Mouse (Mus musculus): ENCODE data around the gene Hsdl1. TPM values are rescaled to one million over a fixed set of nuclear protein-coding genes. Genes with fewer than 3 reads are reported as not detected.
A peak's percentile ranks its signal among the peaks of the same experiment; 100 is the strongest.

Hsdl1 gene
- 16.6 and 16.9 TPM in 2 replicates for polyA plus RNA-seq (2015; fragmentation: Nextera tagmentation; extraction: Ambion mirVana)

GRCm38 (mm10) chr8:119574437-119575365, at the start of gene Hsdl1, which contains the start of gene Dnaaf1:
Hsdl1 (minus strand) TSS chr8:119575183.
Dnaaf1 (plus strand) TSS chr8:119575235.
- Histone ChIP-seq H3K36me3 (ENCODE audit: control insufficient read depth, insufficient read depth) (no peaks in the 10 kb centered on the region), H3K9ac (ENCODE audit: low read depth, low read length) (peak within 1 kb of the TSS; percentile 75), H3K4me2 (ENCODE audit: low read depth, low read length) (peak within 1 kb of the TSS; percentile 94), H3K9me3 (replicated peaks; ENCODE audit: control insufficient read depth, low read length) (no peaks in the 10 kb centered on the region), H3K27ac (ENCODE audit: low read length) (peak within 1 kb of the TSS; percentile 60), H3K4me3 (ENCODE audit: low read depth, low read length) (peak within 1 kb of the TSS; percentile 77), H3K4me1 (ENCODE audit: control insufficient read depth, low read depth, low read length) (peaks cover 38% of the 10 kb centered on the region), H3K27me3 (ENCODE audit: control insufficient read depth, insufficient read depth, low read depth, low read length) (no peaks in the 10 kb centered on the region)
- peak; percentile 93 for ATAC-seq (ENCODE audit: low read depth)
- under 1% methylated on average over 85 of the region's 97 CpGs for WGBS (ENCODE audit: insufficient replicate concordance)

DNA sequence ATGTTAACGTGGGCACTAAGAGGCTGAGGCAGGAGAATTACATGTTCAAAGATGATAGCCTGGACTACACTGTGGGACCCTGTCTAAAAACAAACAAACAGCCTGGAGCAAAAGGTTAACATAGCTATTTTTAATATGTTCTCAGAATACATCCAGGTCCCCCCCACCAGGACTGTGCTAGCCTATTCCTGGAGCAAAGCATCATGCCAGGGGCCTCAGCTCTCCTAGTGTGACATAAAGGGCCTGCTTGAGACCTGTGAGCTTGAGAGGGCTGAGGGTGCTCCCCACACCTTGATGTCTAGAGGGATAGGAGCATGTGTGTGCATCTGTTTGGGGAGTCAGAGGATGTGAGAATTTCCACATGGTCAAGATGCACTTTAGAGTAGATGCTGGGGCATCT, 48.8 kb upstream of the Hsdl1 start:
- Histone ChIP-seq H3K4me3 (ENCODE audit: low read depth, low read length) (no peak overlapping the region), H3K27ac (ENCODE audit: low read length) (no peak overlapping the region), H3K4me1 (ENCODE audit: control insufficient read depth, low read depth, low read length) (peaks cover 4% of the 10 kb centered on the region), H3K9me3 (replicated peaks; ENCODE audit: control insufficient read depth, low read length) (no peaks in the 10 kb centered on the region), H3K4me2 (ENCODE audit: low read depth, low read length) (no peak overlapping the region), H3K9ac (ENCODE audit: low read depth, low read length) (no peak overlapping the region), H3K36me3 (ENCODE audit: control insufficient read depth, insufficient read depth) (no peaks in the 10 kb centered on the region), H3K27me3 (ENCODE audit: control insufficient read depth, insufficient read depth, low read depth, low read length) (no peaks in the 10 kb centered on the region)
- 76% methylated on average over 1 of the region's 1 CpGs for WGBS (ENCODE audit: insufficient replicate concordance)
- no peak for ATAC-seq (ENCODE audit: low read depth)

DNA sequence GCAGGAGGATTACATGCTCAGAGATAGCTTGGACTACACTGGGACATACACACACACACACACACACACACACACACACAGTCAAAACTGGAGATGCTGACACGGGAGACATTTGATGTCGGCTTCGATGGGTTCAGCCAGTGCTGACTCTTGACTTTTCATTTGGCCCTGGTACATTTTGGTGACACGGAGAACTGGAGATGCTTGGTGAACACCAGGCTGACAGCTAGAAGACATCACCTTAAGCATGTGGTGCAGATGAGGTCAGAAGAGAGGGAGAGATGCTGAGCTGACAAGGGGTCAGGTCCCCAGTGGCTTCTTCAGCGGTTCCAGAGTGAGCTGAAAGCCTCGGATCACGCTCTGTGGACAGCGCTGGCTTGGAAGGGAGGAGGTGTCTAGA, 48.1 kb upstream of the Hsdl1 start:
- Histone ChIP-seq H3K4me1 (ENCODE audit: control insufficient read depth, low read depth, low read length) (peaks cover 4% of the 10 kb centered on the region), H3K27me3 (ENCODE audit: control insufficient read depth, insufficient read depth, low read depth, low read length) (no peaks in the 10 kb centered on the region), H3K9me3 (replicated peaks; ENCODE audit: control insufficient read depth, low read length) (no peaks in the 10 kb centered on the region), H3K4me3 (ENCODE audit: low read depth, low read length) (no peak overlapping the region), H3K9ac (ENCODE audit: low read depth, low read length) (no peak overlapping the region), H3K36me3 (ENCODE audit: control insufficient read depth, insufficient read depth) (no peaks in the 10 kb centered on the region), H3K27ac (ENCODE audit: low read length) (no peak overlapping the region), H3K4me2 (ENCODE audit: low read depth, low read length) (no peak overlapping the region)
- ATAC-seq (ENCODE audit: low read depth) = no peak
- WGBS (ENCODE audit: insufficient replicate concordance) = 69% methylated on average over 8 of the region's 8 CpGs

GRCm38 (mm10) chr8:119622555-119622954, 47.6 kb upstream of the Hsdl1 start:
- Histone ChIP-seq H3K27ac (ENCODE audit: low read length) (no peak overlapping the region), H3K9ac (ENCODE audit: low read depth, low read length) (no peak overlapping the region), H3K4me3 (ENCODE audit: low read depth, low read length) (no peak overlapping the region), H3K27me3 (ENCODE audit: control insufficient read depth, insufficient read depth, low read depth, low read length) (no peaks in the 10 kb centered on the region), H3K36me3 (ENCODE audit: control insufficient read depth, insufficient read depth) (no peaks in the 10 kb centered on the region), H3K4me2 (ENCODE audit: low read depth, low read length) (no peak overlapping the region), H3K4me1 (ENCODE audit: control insufficient read depth, low read depth, low read length) (peaks cover 2% of the 10 kb centered on the region; the same call in 1 of the 2 replicates), H3K9me3 (replicated peaks; ENCODE audit: control insufficient read depth, low read length) (no peaks in the 10 kb centered on the region)
- no peak for ATAC-seq (ENCODE audit: low read depth)
- 55% methylated on average over 4 of the region's 4 CpGs for WGBS (ENCODE audit: insufficient replicate concordance)

DNA sequence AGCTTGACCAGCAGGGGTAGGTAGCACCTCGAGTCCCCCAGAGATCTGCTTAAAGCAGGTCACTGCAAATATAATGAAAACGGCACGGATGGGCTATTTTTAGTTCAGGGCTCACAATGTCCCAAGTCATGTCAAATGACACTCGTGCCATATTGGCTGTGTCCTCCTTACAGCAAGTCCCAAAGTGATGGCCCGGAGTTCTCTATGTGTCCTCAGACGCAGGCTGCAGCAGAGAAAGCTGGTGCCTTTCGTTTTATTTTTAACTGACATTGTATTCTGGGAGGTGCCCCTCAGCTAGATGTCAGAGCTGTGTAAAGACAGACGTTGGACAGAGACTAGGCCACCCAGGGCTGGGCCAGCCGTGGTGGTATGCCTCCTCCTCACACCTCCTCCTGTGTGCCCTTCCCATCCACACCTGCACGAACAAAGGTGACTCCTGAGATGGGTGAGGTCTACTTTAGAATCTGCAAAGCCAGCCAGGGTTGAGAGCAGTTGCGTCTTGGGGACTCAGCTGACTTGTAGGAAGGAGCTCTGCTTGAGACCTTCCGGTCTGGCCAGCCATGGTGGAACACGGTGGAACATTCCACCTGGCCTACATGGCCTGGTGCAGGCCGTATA, 46.0 kb upstream of the Hsdl1 start:
- no peak overlapping the region for H3K9ac ChIP-seq (ENCODE audit: low read depth, low read length)
- ATAC-seq (ENCODE audit: low read depth) = no peak
- H3K27ac ChIP-seq (ENCODE audit: low read length) = no peak overlapping the region
- no peaks in the 10 kb centered on the region for H3K36me3 ChIP-seq (ENCODE audit: control insufficient read depth, insufficient read depth)
- 66% methylated on average over 14 of the region's 14 CpGs for WGBS (ENCODE audit: insufficient replicate concordance)
- no peak overlapping the region for H3K4me3 ChIP-seq (ENCODE audit: low read depth, low read length)
- H3K4me2 ChIP-seq (ENCODE audit: low read depth, low read length) = no peak overlapping the region
- no peaks in the 10 kb centered on the region for H3K9me3 ChIP-seq (replicated peaks; ENCODE audit: control insufficient read depth, low read length)
- H3K27me3 ChIP-seq (ENCODE audit: control insufficient read depth, insufficient read depth, low read depth, low read length) = no peaks in the 10 kb centered on the region
- H3K4me1 ChIP-seq (ENCODE audit: control insufficient read depth, low read depth, low read length) = no peaks in the 10 kb centered on the region

- no peak for ATAC-seq (ENCODE audit: low read depth)
- no peaks in the 10 kb centered on the region for H3K27me3 ChIP-seq (ENCODE audit: control insufficient read depth, insufficient read depth, low read depth, low read length)
- 56% methylated on average over 6 of the region's 6 CpGs for WGBS (ENCODE audit: insufficient replicate concordance)
These were observed 45.3 kb upstream of the Hsdl1 start for GRCm38 (mm10) chr8:119620116-119620840.

GRCm38 (mm10) chr8:119618887-119619286, 43.9 kb upstream of the Hsdl1 start:
- Histone ChIP-seq H3K27me3 (ENCODE audit: control insufficient read depth, insufficient read depth, low read depth, low read length) (no peaks in the 10 kb centered on the region), H3K9me3 (replicated peaks; ENCODE audit: control insufficient read depth, low read length) (no peaks in the 10 kb centered on the region), H3K4me3 (ENCODE audit: low read depth, low read length) (no peak overlapping the region), H3K36me3 (ENCODE audit: control insufficient read depth, insufficient read depth) (no peaks in the 10 kb centered on the region), H3K4me1 (ENCODE audit: control insufficient read depth, low read depth, low read length) (no peaks in the 10 kb centered on the region), H3K9ac (ENCODE audit: low read depth, low read length) (no peak overlapping the region), H3K27ac (ENCODE audit: low read length) (no peak overlapping the region), H3K4me2 (ENCODE audit: low read depth, low read length) (no peak overlapping the region)
- ATAC-seq (ENCODE audit: low read depth) = no peak
- 38% methylated on average over 5 of the region's 5 CpGs for WGBS (ENCODE audit: insufficient replicate concordance)

More at GRCm38 (mm10) chr8:119620116-119620840, 45.3 kb upstream of the Hsdl1 start:
- H3K9ac ChIP-seq (ENCODE audit: low read depth, low read length) = no peak overlapping the region
- no peaks in the 10 kb centered on the region for H3K4me1 ChIP-seq (ENCODE audit: control insufficient read depth, low read depth, low read length)
- no peaks in the 10 kb centered on the region for H3K36me3 ChIP-seq (ENCODE audit: control insufficient read depth, insufficient read depth)
- H3K4me2 ChIP-seq (ENCODE audit: low read depth, low read length) = no peak overlapping the region
- H3K27ac ChIP-seq (ENCODE audit: low read length) = no peak overlapping the region
- H3K4me3 ChIP-seq (ENCODE audit: low read depth, low read length) = no peak overlapping the region
- no peaks in the 10 kb centered on the region for H3K9me3 ChIP-seq (replicated peaks; ENCODE audit: control insufficient read depth, low read length)

- ATAC-seq (ENCODE audit: low read depth) = no peak
These were observed 42.6 kb upstream of the Hsdl1 start for GRCm38 (mm10) chr8:119617586-119617985.

More at GRCm38 (mm10) chr8:119617586-119617985, 42.6 kb upstream of the Hsdl1 start:
- Histone ChIP-seq H3K4me1 (ENCODE audit: control insufficient read depth, low read depth, low read length) (no peaks in the 10 kb centered on the region), H3K4me3 (ENCODE audit: low read depth, low read length) (no peak overlapping the region), H3K27me3 (ENCODE audit: control insufficient read depth, insufficient read depth, low read depth, low read length) (no peaks in the 10 kb centered on the region), H3K27ac (ENCODE audit: low read length) (no peak overlapping the region), H3K9me3 (replicated peaks; ENCODE audit: control insufficient read depth, low read length) (no peaks in the 10 kb centered on the region), H3K36me3 (ENCODE audit: control insufficient read depth, insufficient read depth) (no peaks in the 10 kb centered on the region), H3K4me2 (ENCODE audit: low read depth, low read length) (no peak overlapping the region), H3K9ac (ENCODE audit: low read depth, low read length) (no peak overlapping the region)
- 77% methylated on average over 5 of the region's 5 CpGs for WGBS (ENCODE audit: insufficient replicate concordance)
